36 mouse cellular contexts compared by ENCODE assay signal in the genomic region with DNA sequence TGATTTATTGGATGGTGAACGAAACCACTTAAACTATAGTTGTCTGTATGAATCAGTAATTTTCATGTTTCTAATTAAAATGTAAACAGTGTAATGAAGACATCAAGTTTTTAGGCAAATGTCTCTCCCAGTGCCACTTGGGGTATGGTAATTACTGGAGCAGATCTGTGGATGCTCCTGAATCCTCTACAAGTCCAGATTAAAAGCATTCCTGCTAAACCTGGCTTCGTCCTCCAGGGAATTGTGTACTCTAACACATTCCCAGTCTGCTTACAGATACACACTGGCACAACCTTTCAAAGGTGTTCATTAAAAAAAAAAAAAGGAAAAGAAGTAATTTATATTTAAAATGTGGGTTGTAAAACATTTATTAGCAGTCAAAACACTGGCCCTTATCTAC. TPM values are rescaled to one million over a fixed set of nuclear protein-coding genes. Genes with fewer than 3 reads are reported as not detected.
"Had no signal": no experiment of that assay in that cellular context is flagged by ENCODE, and none has a peak within 500 bp of the region (broad histone marks: within the 10 kb centered on the region; RNA-seq: fewer than 3 reads in every experiment).

No protein-coding gene starts in this region.

- H3K36me3 ChIP-seq: heart, embryonic 10.5 days; heart, embryonic 12.5 days; heart, embryonic 13.5 days; heart, embryonic 15.5 days; hindbrain, embryonic 10.5 days; hindbrain, embryonic 12.5 days; hindbrain, embryonic 13.5 days; hindbrain, embryonic 15.5 days; intestine, embryonic 15.5 days; kidney, embryonic 15.5 days had no signal

- H3K4me3 ChIP-seq: heart, embryonic 10.5 days; heart, embryonic 12.5 days; heart, embryonic 13.5 days; heart, embryonic 15.5 days; hindbrain, embryonic 10.5 days; hindbrain, embryonic 12.5 days; hindbrain, embryonic 13.5 days; hindbrain, embryonic 15.5 days; intestine, embryonic 15.5 days; kidney, embryonic 15.5 days; layer of hippocampus, adult 2 months had no signal

- H3K9ac ChIP-seq: heart, embryonic 12.5 days; heart, embryonic 13.5 days; heart, embryonic 15.5 days; hindbrain, embryonic 12.5 days; hindbrain, embryonic 13.5 days; hindbrain, embryonic 14.5 days; hindbrain, embryonic 15.5 days; intestine, embryonic 15.5 days; kidney, embryonic 15.5 days had no signal

- H3K9me3 ChIP-seq: heart, embryonic 10.5 days; heart, embryonic 12.5 days; heart, embryonic 13.5 days; heart, embryonic 15.5 days; hindbrain, embryonic 10.5 days; hindbrain, embryonic 12.5 days; hindbrain, embryonic 13.5 days; hindbrain, embryonic 15.5 days; intestine, embryonic 15.5 days; kidney, embryonic 15.5 days had no signal

- H3K4me1 ChIP-seq: intestine, embryonic 15.5 days had no signal

- DNase-seq: heart, postnatal 10 days; heart, postnatal 14 days; heart, postnatal 36 days; heart, postnatal 4 days; kidney, adult 11 months; kidney, adult 18-20 months; kidney, adult 2 months; kidney, adult 8-10 months; kidney, adult 9 months; kidney, postnatal 10 days; kidney, postnatal 14 days; kidney, postnatal 25 days; kidney, postnatal 36 days; kidney, postnatal 4 days; layer of hippocampus, adult 9-11 months; layer of hippocampus, postnatal 36 days had no signal

- H3K4me2 ChIP-seq: heart, embryonic 11.5 days; heart, embryonic 12.5 days; heart, embryonic 15.5 days; hindbrain, embryonic 12.5 days; hindbrain, embryonic 13.5 days; hindbrain, embryonic 14.5 days; hindbrain, embryonic 15.5 days; intestine, embryonic 15.5 days; kidney, embryonic 15.5 days had no signal

- H3K27me3 ChIP-seq: heart, embryonic 12.5 days; heart, embryonic 13.5 days; heart, embryonic 15.5 days; hindbrain, embryonic 12.5 days; hindbrain, embryonic 13.5 days; hindbrain, embryonic 15.5 days; intestine, embryonic 15.5 days; kidney, embryonic 15.5 days had no signal

- ATAC-seq: hindbrain, embryonic 16.5 days; hindbrain, postnatal 0 days; inflammation-experienced regulatory T-cells, adult 6 months; intestine, embryonic 15.5 days; intestine, embryonic 16.5 days; intestine, postnatal 0 days had no signal

- H3K27ac ChIP-seq: heart, embryonic 15.5 days; hindbrain, embryonic 10.5 days; hindbrain, embryonic 12.5 days; hindbrain, embryonic 13.5 days; hindbrain, embryonic 14.5 days; hindbrain, embryonic 15.5 days; hindbrain, postnatal 0 days; intestine, embryonic 15.5 days; kidney, embryonic 15.5 days; kidney, postnatal 0 days; layer of hippocampus, adult 2 months had no signal

RNA-seq across cellular contexts. Expression of a gene that starts 20.0 kb away (rescaled TPM):
- total RNA-seq: hematopoietic stem cell, adult 5-6 weeks had no signal
